Mouse (Mus musculus): Measurements from ENCODE around the gene Cep70. TPM values are rescaled to one million over a fixed set of nuclear protein-coding genes. Genes with fewer than 3 reads are reported as not detected.
A peak's percentile ranks its signal among the peaks of the same experiment; 100 is the strongest.

Cep70 gene
- total RNA-seq (2012; rRNA removed) = 7.3 and 8.0 TPM in 2 replicates
- polyA plus RNA-seq (2012; ENCODE audit: insufficient read depth in 1 of 2, insufficient read length in 2 of 2, low read depth in 1 of 2, low replicate concordance in 2 of 2, missing spikeins in 1 of 2) = 1 to 10 TPM in 1 of 2 experiments, not detected in 1; 7.6 TPM

GRCm38 (mm10) chr9:99243190-99243894 is at the start of gene Cep70:
TSS of gene Cep70 (plus strand) at chr9:99243367.
- H3K4me1 ChIP-seq (ENCODE audit: control insufficient read depth in 1 of 2, insufficient read depth in 2 of 2, low read length in 2 of 2) = peaks cover 13% of the 10 kb centered on the region in 2 experiments
- peak; percentile 14 for TF ChIP-seq SIN3A (IDR thresholded peaks at IDR 0.05; ENCODE audit: low read length)
- TF ChIP-seq USF2 (IDR thresholded peaks at IDR 0.05; ENCODE audit: borderline replicate concordance in 1 of 2, insufficient read depth in 1 of 2, low read depth in 1 of 2, low read length in 2 of 2) = no peak
- 0 out of 2 replicates have a peak, but pooled peaks have one; percentile 49 for TF ChIP-seq MAX (IDR thresholded peaks at IDR 0.05; ENCODE audit: low read length)
- peak; percentile 22; the same call in 1 of the 2 replicates for TF ChIP-seq E2F4 (IDR thresholded peaks at IDR 0.05; ENCODE audit: borderline replicate concordance, low read depth, low read length)
- no peak; the same call in 1 of the 2 replicates for TF ChIP-seq ETS1 (IDR thresholded peaks at IDR 0.05; ENCODE audit: low read depth, low read length)
- no peak for TF ChIP-seq CHD2 (IDR thresholded peaks at IDR 0.05; ENCODE audit: low read length)
- no peak for TF ChIP-seq BHLHE40 (IDR thresholded peaks at IDR 0.05; ENCODE audit: borderline replicate concordance, low read depth, low read length)
- peak; percentile 77 for TF ChIP-seq HCFC1 (IDR thresholded peaks at IDR 0.05; ENCODE audit: low read depth, low read length)
- no peak; the same call in 1 of the 2 replicates for TF ChIP-seq POLR2AphosphoS2 (IDR thresholded peaks at IDR 0.05; ENCODE audit: low read length)
- TF ChIP-seq NELFE (IDR thresholded peaks at IDR 0.05; ENCODE audit: low read depth, low read length) = peak; percentile 79
- TF ChIP-seq EP300 (IDR thresholded peaks at IDR 0.05; ENCODE audit: low read depth in 1 of 2, low read length in 2 of 2) = peak; percentile 18 to 59; a peak in 2 of 4 replicates
- no peak; the same call in 1 of the 2 replicates for TF ChIP-seq KAT2A (conservative IDR thresholded peaks at IDR 0.05; ENCODE audit: low read depth, low read length)
- no peak for TF ChIP-seq ZKSCAN1 (IDR thresholded peaks at IDR 0.05; ENCODE audit: low read depth, low read length)
- TF ChIP-seq POLR2AphosphoS5 (IDR thresholded peaks at IDR 0.05; ENCODE audit: borderline replicate concordance, low read depth, low read length) = no peak
- peak; percentile 81 for TF ChIP-seq ZMIZ1 (IDR thresholded peaks at IDR 0.05; ENCODE audit: low read depth, low read length)
- peak; percentile 54; the same call in 1 of the 2 replicates for TF ChIP-seq MAZ (IDR thresholded peaks at IDR 0.05; ENCODE audit: low read depth, low read length)
- TF ChIP-seq MYB (IDR thresholded peaks at IDR 0.05; ENCODE audit: low read depth, low read length) = peak; percentile 92
- TF ChIP-seq GABPA (IDR thresholded peaks at IDR 0.05; ENCODE audit: low read depth, low read length) = no peak
- no peak for TF ChIP-seq ZNF384 (IDR thresholded peaks at IDR 0.05; ENCODE audit: low read depth, low read length)
- TF ChIP-seq GATA1 (IDR thresholded peaks at IDR 0.05; ENCODE audit: low read depth, low read length) = no peak
- no peak for TF ChIP-seq SMC3 (IDR thresholded peaks at IDR 0.05; ENCODE audit: low read depth, low read length)
- TF ChIP-seq TBP (IDR thresholded peaks at IDR 0.05; ENCODE audit: low read depth, low read length) = no peak
- no peak for TF ChIP-seq RCOR1 (IDR thresholded peaks at IDR 0.05; ENCODE audit: low read depth, low read length)
- TF ChIP-seq MYC (IDR thresholded peaks at IDR 0.05; ENCODE audit: low read depth, low read length) = 0 out of 2 replicates have a peak, but pooled peaks have one; percentile 37
- peak; percentile 29; the same call in 1 of the 2 replicates for TF ChIP-seq ELF1 (IDR thresholded peaks at IDR 0.05; ENCODE audit: low read depth, low read length)
- TF ChIP-seq TAL1 (IDR thresholded peaks at IDR 0.05; ENCODE audit: low read length) = no peak
- no peak; the same call in 1 of the 2 replicates for TF ChIP-seq CHD1 (IDR thresholded peaks at IDR 0.05; ENCODE audit: low read depth, low read length)
- TF ChIP-seq ZC3H11A (IDR thresholded peaks at IDR 0.05; ENCODE audit: low read depth, low read length) = no peak
- no peak for TF ChIP-seq TCF12 (IDR thresholded peaks at IDR 0.05; ENCODE audit: low read depth, low read length)
- no peak; the same call in 1 of the 2 replicates for TF ChIP-seq MXI1 (IDR thresholded peaks at IDR 0.05; ENCODE audit: low read depth, low read length)
- no peak for TF ChIP-seq CTCF (IDR thresholded peaks at IDR 0.05 in 2 of 3, conservative IDR thresholded peaks at IDR 0.05 in 1 of 3; ENCODE audit: control insufficient read depth in 1 of 3, insufficient read depth in 1 of 3, low read depth in 2 of 3, low read length in 3 of 3, poor library complexity in 1 of 3, severe bottlenecking in 1 of 3)
- peak; percentile 79 to 87 for TF ChIP-seq POLR2A (IDR thresholded peaks at IDR 0.05; ENCODE audit: control insufficient read depth in 1 of 2, insufficient read depth in 1 of 2, low read depth in 1 of 2, low read length in 2 of 2, poor library complexity in 1 of 2)
- TF ChIP-seq JUND (IDR thresholded peaks at IDR 0.05; ENCODE audit: low read depth, low read length) = no peak
- TF ChIP-seq MAFK (IDR thresholded peaks at IDR 0.05; ENCODE audit: borderline replicate concordance, low read depth, low read length) = no peak
- no peak for TF ChIP-seq MEF2A (IDR thresholded peaks at IDR 0.05; ENCODE audit: extremely low read depth, insufficient replicate concordance, low read depth, low read length, poor library complexity, severe bottlenecking)

More at GRCm38 (mm10) chr9:99243190-99243894, at the start of gene Cep70:
- Histone ChIP-seq H3K79me2 (ENCODE audit: control insufficient read depth, insufficient read depth, low read length, poor library complexity) (peaks cover 5% of the 10 kb centered on the region), H3K36me3 (ENCODE audit: control insufficient read depth in 1 of 2, insufficient read depth in 2 of 2, low read length in 2 of 2) (peaks cover 0 to 27% of the 10 kb centered on the region in 2 experiments; a peak in 2 of 4 replicates), H3K4me3 (ENCODE audit: control insufficient read depth in 1 of 2, insufficient read depth in 1 of 2, low read depth in 2 of 2, low read length in 2 of 2) (peak within 1 kb of the TSS; percentile 95 to 98), H3K27ac (ENCODE audit: control insufficient read depth, low read depth, low read length) (peak within 1 kb of the TSS; percentile 100), H3K27me3 (ENCODE audit: control insufficient read depth in 1 of 2, insufficient read depth in 2 of 2, low read length in 2 of 2) (no peaks in the 10 kb centered on the region), H3K9me3 (replicated peaks; ENCODE audit: insufficient read depth, low read length) (no peaks in the 10 kb centered on the region), H3K9ac (ENCODE audit: control insufficient read depth, low read depth, low read length, poor library complexity, severe bottlenecking) (peak within 1 kb of the TSS; percentile 82)
- peak; percentile 83 for DNase-seq (ENCODE audit: low read depth, low spot score)
